Mouse (Mus musculus): ENCODE results near the gene Spata2. TPM values are rescaled to one million over a fixed set of nuclear protein-coding genes. Genes with fewer than 3 reads are reported as not detected.

Gene Spata2
- total and polyA plus RNA-seq, 3 experiments = 15.4 to 15.6 (median 15.5) TPM

- intact Hi-C loops (cut with DNase I) = no loop called here
- Histone ChIP-seq H3K27ac (no peak overlapping the region), H3K36me3 (ENCODE audit: control insufficient read depth, insufficient read depth, low read length) (peaks cover 8% of the 10 kb centered on the region; the same call in 1 of the 2 replicates), H3K27me3 (ENCODE audit: control insufficient read depth, insufficient read depth, low read length) (no peaks in the 10 kb centered on the region), H3K9ac (ENCODE audit: low read depth, low read length) (no peak overlapping the region), H3K4me1 (ENCODE audit: control insufficient read depth, insufficient read depth, low read length) (peaks cover 8% of the 10 kb centered on the region), H3K4me3 (no peak overlapping the region), H3K79me2 (replicated peaks; ENCODE audit: control insufficient read depth, insufficient read depth, low read length) (no peaks in the 10 kb centered on the region; the same call in 1 of the 2 replicates)
- 75% methylated on average over 4 of the region's 4 CpGs for WGBS
- DNase-seq = no peak
- no peak for TF ChIP-seq POLR2A (IDR thresholded peaks at IDR 0.05; ENCODE audit: insufficient read depth, low read depth, low read length)
- TF ChIP-seq EP300 (IDR thresholded peaks at IDR 0.05; ENCODE audit: insufficient read depth, low read depth, low read length) = no peak
- TF ChIP-seq CTCF (IDR thresholded peaks at IDR 0.05) = no peak
Measured at GRCm38 (mm10) chr2:167514641-167515040, 22.0 kb upstream of the Spata2 start.

GRCm38 (mm10) chr2:167512970-167513369 lies 20.3 kb upstream of the Spata2 start:
- no peak overlapping the region for H3K4me3 ChIP-seq
- intact Hi-C loops (cut with DNase I) = no loop called here
- no peak overlapping the region for H3K27ac ChIP-seq
- TF ChIP-seq CTCF (IDR thresholded peaks at IDR 0.05) = peak; percentile 63
- TF ChIP-seq EP300 (IDR thresholded peaks at IDR 0.05; ENCODE audit: insufficient read depth, low read depth, low read length) = no peak
- no peak for TF ChIP-seq POLR2A (IDR thresholded peaks at IDR 0.05; ENCODE audit: insufficient read depth, low read depth, low read length)
- 89% methylated on average over 5 of the region's 5 CpGs for WGBS
- H3K36me3 ChIP-seq (ENCODE audit: control insufficient read depth, insufficient read depth, low read length) = peaks cover 8% of the 10 kb centered on the region; the same call in 1 of the 2 replicates
- H3K4me1 ChIP-seq (ENCODE audit: control insufficient read depth, insufficient read depth, low read length) = peaks cover 8% of the 10 kb centered on the region
- DNase-seq = no peak
- H3K79me2 ChIP-seq (replicated peaks; ENCODE audit: control insufficient read depth, insufficient read depth, low read length) = no peaks in the 10 kb centered on the region; the same call in 1 of the 2 replicates
- no peaks in the 10 kb centered on the region for H3K27me3 ChIP-seq (ENCODE audit: control insufficient read depth, insufficient read depth, low read length)
- H3K9ac ChIP-seq (ENCODE audit: low read depth, low read length) = no peak overlapping the region

- Histone ChIP-seq H3K79me2 (replicated peaks; ENCODE audit: control insufficient read depth, insufficient read depth, low read length) (no peaks in the 10 kb centered on the region; the same call in 1 of the 2 replicates), H3K27me3 (ENCODE audit: control insufficient read depth, insufficient read depth, low read length) (no peaks in the 10 kb centered on the region), H3K4me3 (no peak overlapping the region), H3K4me1 (ENCODE audit: control insufficient read depth, insufficient read depth, low read length) (peaks cover 8% of the 10 kb centered on the region), H3K9ac (ENCODE audit: low read depth, low read length) (no peak overlapping the region), H3K27ac (no peak overlapping the region; the same call in 1 of the 2 replicates), H3K36me3 (ENCODE audit: control insufficient read depth, insufficient read depth, low read length) (peaks cover 8% of the 10 kb centered on the region; the same call in 1 of the 2 replicates)
- WGBS = 85% methylated on average over 9 of the region's 9 CpGs
- TF ChIP-seq CTCF (IDR thresholded peaks at IDR 0.05) (no peak), EP300 (IDR thresholded peaks at IDR 0.05; ENCODE audit: insufficient read depth, low read depth, low read length) (no peak), POLR2A (IDR thresholded peaks at IDR 0.05; ENCODE audit: insufficient read depth, low read depth, low read length) (no peak)
- intact Hi-C loops (cut with DNase I) = no loop called here
- DNase-seq = no peak
Measured at GRCm38 (mm10) chr2:167512365-167512764, 19.7 kb upstream of the Spata2 start.

GRCm38 (mm10) chr2:167510485-167510884 lies 17.8 kb upstream of the Spata2 start:
- intact Hi-C loops (cut with DNase I) = no loop called here
- TF ChIP-seq POLR2A (IDR thresholded peaks at IDR 0.05; ENCODE audit: insufficient read depth, low read depth, low read length) = peak; percentile 44; the same call in 1 of the 2 replicates
- no peak for TF ChIP-seq CTCF (IDR thresholded peaks at IDR 0.05)
- peak; percentile 62; the same call in 1 of the 2 replicates for TF ChIP-seq EP300 (IDR thresholded peaks at IDR 0.05; ENCODE audit: insufficient read depth, low read depth, low read length)
- H3K4me3 ChIP-seq = no peak overlapping the region; the same call in 1 of the 2 replicates
- H3K4me1 ChIP-seq (ENCODE audit: control insufficient read depth, insufficient read depth, low read length) = peaks cover 14% of the 10 kb centered on the region
- no peaks in the 10 kb centered on the region for H3K27me3 ChIP-seq (ENCODE audit: control insufficient read depth, insufficient read depth, low read length)
- WGBS = 27% methylated on average over 3 of the region's 3 CpGs
- peak in 1 of 2 experiments; percentile 50 for DNase-seq
- H3K36me3 ChIP-seq (ENCODE audit: control insufficient read depth, insufficient read depth, low read length) = peaks cover 12% of the 10 kb centered on the region
- peaks cover 2% of the 10 kb centered on the region; the same call in 1 of the 2 replicates for H3K79me2 ChIP-seq (replicated peaks; ENCODE audit: control insufficient read depth, insufficient read depth, low read length)
- peak overlapping the region; percentile 56; the same call in 1 of the 2 replicates for H3K9ac ChIP-seq (ENCODE audit: low read depth, low read length)
- peak overlapping the region; percentile 84 for H3K27ac ChIP-seq

- WGBS = 93% methylated on average over 4 of the region's 4 CpGs
- H3K4me3 ChIP-seq = no peak overlapping the region
- no peak for TF ChIP-seq POLR2A (IDR thresholded peaks at IDR 0.05; ENCODE audit: insufficient read depth, low read depth, low read length)
- no peak for TF ChIP-seq EP300 (IDR thresholded peaks at IDR 0.05; ENCODE audit: insufficient read depth, low read depth, low read length)
- TF ChIP-seq CTCF (IDR thresholded peaks at IDR 0.05) = no peak
- no peaks in the 10 kb centered on the region for H3K27me3 ChIP-seq (ENCODE audit: control insufficient read depth, insufficient read depth, low read length)
- peaks cover 4% of the 10 kb centered on the region; the same call in 1 of the 2 replicates for H3K79me2 ChIP-seq (replicated peaks; ENCODE audit: control insufficient read depth, insufficient read depth, low read length)
- intact Hi-C loops (cut with DNase I) = no loop called here
- peaks cover 16% of the 10 kb centered on the region for H3K4me1 ChIP-seq (ENCODE audit: control insufficient read depth, insufficient read depth, low read length)
- H3K9ac ChIP-seq (ENCODE audit: low read depth, low read length) = no peak overlapping the region
- DNase-seq = no peak
- peaks cover 17% of the 10 kb centered on the region for H3K36me3 ChIP-seq (ENCODE audit: control insufficient read depth, insufficient read depth, low read length)
- H3K27ac ChIP-seq = no peak overlapping the region
Measured at GRCm38 (mm10) chr2:167508569-167508968, 15.9 kb upstream of the Spata2 start.

GRCm38 (mm10) chr2:167507719-167508385 lies 15.2 kb upstream of the Spata2 start:
- no peak for DNase-seq
- H3K4me1 ChIP-seq (ENCODE audit: control insufficient read depth, insufficient read depth, low read length) = peaks cover 16% of the 10 kb centered on the region

More at GRCm38 (mm10) chr2:167507719-167508385, 15.2 kb upstream of the Spata2 start:
- Histone ChIP-seq H3K4me3 (no peak overlapping the region), H3K9ac (ENCODE audit: low read depth, low read length) (no peak overlapping the region), H3K79me2 (replicated peaks; ENCODE audit: control insufficient read depth, insufficient read depth, low read length) (peaks cover 4% of the 10 kb centered on the region; the same call in 1 of the 2 replicates), H3K27ac (no peak overlapping the region), H3K27me3 (ENCODE audit: control insufficient read depth, insufficient read depth, low read length) (no peaks in the 10 kb centered on the region), H3K36me3 (ENCODE audit: control insufficient read depth, insufficient read depth, low read length) (peaks cover 17% of the 10 kb centered on the region)
- WGBS = 68% methylated on average over 3 of the region's 3 CpGs
- TF ChIP-seq EP300 (IDR thresholded peaks at IDR 0.05; ENCODE audit: insufficient read depth, low read depth, low read length) = no peak
- TF ChIP-seq CTCF (IDR thresholded peaks at IDR 0.05) = no peak
- TF ChIP-seq POLR2A (IDR thresholded peaks at IDR 0.05; ENCODE audit: insufficient read depth, low read depth, low read length) = no peak
- intact Hi-C loops (cut with DNase I) = no loop called here
